Mouse (Mus musculus): ENCODE measurements at regions not wholly inside any gene's neighbourhood (a gene's known extent, or its start where the extent isn't known, plus 50 kb on each side); places are given as distances from the start of the nearest gene placed in this dataset.
"Not testable (repeated sequence)": the region's sequence is repeated elsewhere in the genome, so short reads cannot be mapped to it uniquely, and the experiment has no call there.

DNA sequence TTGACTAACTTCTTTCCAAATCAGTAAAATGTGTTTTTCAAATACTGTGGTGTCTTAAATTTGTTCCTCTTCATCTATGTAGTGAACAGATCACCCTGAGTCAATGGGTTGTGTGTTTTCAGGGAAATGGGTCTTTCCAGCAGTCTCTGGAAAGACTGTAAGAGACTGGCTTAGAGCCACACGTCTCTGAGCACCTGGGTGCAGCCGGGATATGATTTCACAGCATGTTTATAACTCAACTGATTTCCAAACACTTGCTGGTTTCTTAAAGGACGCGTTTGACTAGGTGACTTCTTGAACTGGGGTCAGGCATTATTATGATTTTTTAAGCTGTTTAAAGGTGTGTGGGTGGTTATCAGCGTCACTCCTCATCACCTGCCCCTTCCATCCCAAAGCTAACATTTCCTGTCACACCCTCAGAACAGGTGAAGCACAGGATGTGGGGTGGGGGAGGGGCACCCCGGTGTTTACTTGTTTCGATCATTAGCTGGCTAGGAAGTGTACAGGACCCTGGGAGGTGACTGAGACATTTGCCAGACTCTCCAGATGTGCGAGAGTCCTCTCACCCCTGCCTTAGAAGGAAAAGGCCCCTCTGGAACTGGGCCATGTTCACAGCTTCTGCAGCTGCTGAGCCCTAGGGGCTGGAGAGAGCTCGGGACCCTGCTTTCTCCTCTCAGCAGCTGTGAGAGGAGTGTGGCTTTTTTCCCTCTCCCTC lies 229.8 kb downstream of the Cd109 start:
- Histone ChIP-seq H3K36me3 (no peaks in the 10 kb centered on the region), H3K4me1 (peaks cover 7% of the 10 kb centered on the region), H3K9ac (no peak overlapping the region), H3K9me3 (no peaks in the 10 kb centered on the region), H3K27ac (no peak overlapping the region), H3K27me3 (no peaks in the 10 kb centered on the region), H3K4me3 (no peak overlapping the region), H3K4me2 (no peak overlapping the region)
- 50% methylated on average over 9 of the region's 9 CpGs for WGBS
- ATAC-seq (ENCODE audit: insufficient number of reproducible peaks, insufficient read depth, low FRiP score, low TSS enrichment, low read depth), result no peak

DNA sequence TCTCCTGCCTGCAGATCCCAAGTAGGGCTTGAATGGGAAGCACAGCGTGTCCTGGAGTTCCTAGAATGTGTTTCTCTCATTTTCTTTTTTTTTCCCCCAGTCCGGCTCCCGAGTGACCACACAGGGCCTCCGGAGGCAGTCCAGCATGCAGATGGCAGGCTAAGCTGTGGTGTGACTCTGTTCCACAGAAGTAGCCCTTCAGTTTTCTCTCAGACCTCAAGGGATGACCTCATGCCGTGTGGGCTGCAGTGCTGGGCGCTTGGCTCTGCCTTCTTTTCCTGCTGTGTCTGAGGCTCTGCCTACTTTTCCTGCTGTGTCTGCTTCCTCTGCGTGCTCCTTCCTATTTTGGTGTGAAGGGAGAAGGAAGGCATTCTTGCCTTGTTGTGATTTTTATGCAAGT lies 230.8 kb downstream of the Cd109 start:
- Histone ChIP-seq H3K27ac (no peak overlapping the region), H3K9ac (no peak overlapping the region), H3K4me2 (no peak overlapping the region), H3K4me3 (no peak overlapping the region), H3K27me3 (no peaks in the 10 kb centered on the region), H3K9me3 (no peaks in the 10 kb centered on the region), H3K36me3 (no peaks in the 10 kb centered on the region), H3K4me1 (peaks cover 7% of the 10 kb centered on the region)
- WGBS, result 39% methylated on average over 7 of the region's 7 CpGs
- no peak for ATAC-seq (ENCODE audit: insufficient number of reproducible peaks, insufficient read depth, low FRiP score, low TSS enrichment, low read depth)

DNA sequence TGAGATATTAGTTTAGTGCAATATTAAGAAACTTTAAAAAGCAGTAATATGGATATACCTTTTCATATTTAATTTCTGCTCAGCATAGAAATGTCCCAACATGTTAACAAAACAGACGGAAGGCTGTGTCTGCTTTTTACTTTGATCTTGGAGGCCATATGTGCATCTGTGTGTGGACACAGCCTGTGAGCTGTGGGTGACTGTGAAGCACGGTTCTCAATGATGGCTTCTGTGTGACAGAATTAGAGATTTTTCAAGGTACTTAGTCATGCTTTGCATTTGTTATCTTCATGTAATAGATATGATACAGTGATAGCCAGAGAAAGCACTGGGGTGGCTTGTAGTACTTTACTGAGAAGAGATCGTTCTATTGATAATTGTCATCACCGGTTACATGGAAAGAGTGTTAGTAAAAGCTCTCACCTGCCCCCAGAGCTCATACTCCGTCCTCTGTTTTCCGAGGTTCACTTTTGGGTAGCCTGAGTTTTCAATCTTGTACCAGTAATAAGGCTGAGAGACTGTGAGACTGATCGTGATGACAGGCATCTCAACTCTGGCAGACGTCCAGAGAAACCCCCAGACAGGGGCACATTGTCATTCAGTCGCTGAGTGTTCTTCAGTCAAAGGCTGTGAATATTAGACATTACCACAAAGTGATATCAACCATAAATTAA lies 232.7 kb downstream of the Cd109 start:
- no peaks in the 10 kb centered on the region for H3K36me3 ChIP-seq
- H3K9ac ChIP-seq, result no peak overlapping the region
- 46% methylated on average over 9 of the region's 9 CpGs for WGBS
- H3K4me3 ChIP-seq, result no peak overlapping the region
- ATAC-seq (ENCODE audit: insufficient number of reproducible peaks, insufficient read depth, low FRiP score, low TSS enrichment, low read depth), result no peak
- peaks cover 7% of the 10 kb centered on the region for H3K4me1 ChIP-seq
- H3K27ac ChIP-seq, result no peak overlapping the region
- H3K9me3 ChIP-seq, result no peaks in the 10 kb centered on the region
- no peaks in the 10 kb centered on the region for H3K27me3 ChIP-seq
- H3K4me2 ChIP-seq, result no peak overlapping the region

DNA sequence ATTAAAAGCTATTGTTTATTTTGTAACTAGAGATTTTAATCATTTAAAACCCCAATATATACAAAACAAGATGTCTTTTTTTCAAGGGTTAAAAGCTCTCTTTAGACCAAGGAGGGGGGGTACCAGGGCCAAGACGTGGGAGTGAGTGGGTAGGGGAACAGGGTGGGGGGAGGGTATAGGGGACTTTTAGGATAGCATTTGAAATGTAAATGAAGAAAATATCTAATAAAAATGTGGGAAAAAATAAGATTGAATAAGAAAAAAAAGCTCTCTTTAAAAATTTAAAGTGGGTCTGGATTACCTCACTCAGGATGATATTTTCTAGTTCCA lies 233.2 kb downstream of the Cd109 start:
- WGBS, result 24% methylated on average over 1 of the region's 1 CpGs
- ATAC-seq (ENCODE audit: insufficient number of reproducible peaks, insufficient read depth, low FRiP score, low TSS enrichment, low read depth); H3K4me1 ChIP-seq; H3K9ac ChIP-seq; H3K9me3 ChIP-seq; H3K27ac ChIP-seq; H3K27me3 ChIP-seq; H3K4me3 ChIP-seq; H3K4me2 ChIP-seq; H3K36me3 ChIP-seq: not testable (repeated sequence)

DNA sequence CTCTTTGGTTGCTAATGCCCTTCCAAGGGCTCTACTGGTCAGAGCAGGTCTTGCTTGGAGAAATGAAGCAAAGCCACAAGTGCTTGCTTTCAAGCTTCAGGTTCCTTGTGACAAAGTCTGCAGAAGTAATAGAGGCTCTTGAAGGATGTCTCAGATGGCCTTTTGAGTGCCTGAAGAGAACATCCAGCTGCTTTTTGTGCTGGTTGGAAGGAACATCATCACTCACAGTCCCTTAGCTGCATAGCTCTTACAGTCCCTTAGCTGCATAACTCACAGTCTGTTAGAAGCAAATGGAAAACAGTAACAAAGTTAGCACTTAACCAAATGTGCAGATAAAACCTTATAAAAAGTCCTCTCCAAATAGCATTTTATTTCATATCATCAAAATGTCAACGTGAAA lies 241.6 kb downstream of the Cd109 start:
- ATAC-seq (ENCODE audit: insufficient number of reproducible peaks, insufficient read depth, low FRiP score, low TSS enrichment, low read depth), result no peak
- no peak overlapping the region for H3K4me3 ChIP-seq
- H3K9me3 ChIP-seq, result 0 out of 2 replicates have a peak, but pooled peaks cover 4% of the 10 kb centered on the region
- H3K4me1 ChIP-seq, result no peaks in the 10 kb centered on the region
- no peak overlapping the region for H3K9ac ChIP-seq
- no peaks in the 10 kb centered on the region for H3K27me3 ChIP-seq
- WGBS, result 92% methylated on average over 1 of the region's 1 CpGs
- no peak overlapping the region for H3K4me2 ChIP-seq
- no peaks in the 10 kb centered on the region for H3K36me3 ChIP-seq
- H3K27ac ChIP-seq, result no peak overlapping the region

DNA sequence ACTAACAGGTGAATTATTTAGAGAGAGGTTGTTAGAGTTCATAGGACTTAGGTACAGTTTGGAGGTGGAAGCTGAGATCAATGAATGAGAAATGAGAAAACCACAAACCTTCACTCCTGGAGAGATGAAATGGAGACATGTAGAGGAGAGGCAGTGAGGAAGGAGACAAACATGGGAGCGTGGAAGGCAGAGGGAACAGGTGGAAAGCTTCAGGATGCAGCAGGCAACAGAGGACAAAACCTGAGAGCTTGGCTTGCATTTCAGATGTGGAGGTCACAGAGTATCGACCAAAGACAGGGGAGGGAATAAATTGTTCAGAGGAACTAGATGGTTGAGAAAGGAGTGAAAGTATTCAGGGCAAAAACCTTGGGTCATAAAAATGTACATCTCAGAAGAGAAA lies 244.6 kb downstream of the Cd109 start:
- H3K9me3 ChIP-seq, result no peaks in the 10 kb centered on the region
- 80% methylated on average over 2 of the region's 2 CpGs for WGBS
- H3K4me3 ChIP-seq, result no peak overlapping the region
- no peak for ATAC-seq (ENCODE audit: insufficient number of reproducible peaks, insufficient read depth, low FRiP score, low TSS enrichment, low read depth)
- H3K27me3 ChIP-seq, result no peaks in the 10 kb centered on the region
- no peak overlapping the region for H3K27ac ChIP-seq
- no peaks in the 10 kb centered on the region for H3K4me1 ChIP-seq
- no peak overlapping the region for H3K4me2 ChIP-seq
- H3K36me3 ChIP-seq, result no peaks in the 10 kb centered on the region
- H3K9ac ChIP-seq, result no peak overlapping the region

DNA sequence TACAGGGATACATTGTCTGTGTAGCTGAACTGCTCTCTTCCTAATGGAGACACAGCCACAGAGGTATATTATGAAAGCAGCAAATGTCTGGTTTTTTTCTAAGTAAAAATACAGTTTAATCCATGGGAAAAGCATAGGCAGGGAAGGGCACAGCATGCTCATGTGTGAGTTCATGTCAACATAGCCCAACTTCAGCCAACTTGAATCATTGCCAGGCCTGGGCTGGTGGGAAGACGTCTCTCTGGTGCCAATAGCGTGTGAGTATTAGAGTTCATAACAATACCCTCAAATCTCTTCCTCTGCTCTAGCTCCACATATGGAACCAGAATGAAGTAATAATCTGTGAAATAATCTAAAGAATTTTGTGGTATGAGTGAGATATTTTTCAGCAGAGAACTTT lies 257.2 kb downstream of the Cd109 start:
- Histone ChIP-seq H3K36me3 (no peaks in the 10 kb centered on the region), H3K27me3 (no peaks in the 10 kb centered on the region), H3K4me1 (no peaks in the 10 kb centered on the region), H3K4me3 (no peak overlapping the region), H3K9me3 (no peaks in the 10 kb centered on the region), H3K27ac (no peak overlapping the region), H3K4me2 (no peak overlapping the region), H3K9ac (no peak overlapping the region)
- no peak for ATAC-seq (ENCODE audit: insufficient number of reproducible peaks, insufficient read depth, low FRiP score, low TSS enrichment, low read depth)
- 39% methylated on average over 2 of the region's 2 CpGs for whole genome bisulfite sequencing

DNA sequence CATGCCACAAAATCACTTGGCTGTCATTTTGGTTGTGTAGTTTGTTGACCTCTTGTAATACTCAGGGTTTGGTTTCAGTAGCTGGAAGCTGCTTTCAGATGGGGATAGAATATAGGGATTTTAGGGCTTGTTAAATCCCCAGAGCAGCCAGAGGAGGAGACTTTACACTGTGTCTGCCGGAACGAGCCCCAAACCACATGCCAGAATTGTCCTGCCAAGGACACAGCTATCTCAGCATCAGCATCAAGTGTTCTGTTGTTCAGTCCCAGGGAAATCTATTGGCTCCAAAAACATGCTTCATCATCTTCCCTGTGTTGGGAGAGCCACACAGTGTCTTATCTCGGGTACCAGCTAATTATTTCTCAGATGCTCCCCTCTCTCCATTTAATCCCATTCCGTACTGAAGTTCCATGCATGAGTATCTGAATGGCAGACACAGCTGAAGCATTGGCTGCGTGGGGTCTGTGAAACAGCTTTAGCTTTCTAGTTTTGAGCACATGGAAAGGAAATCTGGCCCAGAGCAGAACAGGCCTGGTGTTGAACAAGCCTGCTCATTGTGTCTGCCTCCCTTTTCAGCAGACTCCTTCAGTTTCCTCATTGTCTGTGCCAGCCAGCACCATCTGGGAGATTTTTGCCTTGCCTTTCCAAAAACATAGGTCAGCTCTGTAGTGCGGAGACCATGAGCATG lies 264.8 kb downstream of the Cd109 start:
- H3K4me2 ChIP-seq, result no peak overlapping the region
- H3K36me3 ChIP-seq, result no peaks in the 10 kb centered on the region
- no peak overlapping the region for H3K4me3 ChIP-seq
- no peak overlapping the region for H3K9ac ChIP-seq
- H3K27ac ChIP-seq, result 0 out of 2 replicates have a peak overlapping the region, but pooled peaks have one; percentile 39
- 17% methylated on average over 6 of the region's 6 CpGs for WGBS
- no peaks in the 10 kb centered on the region for H3K27me3 ChIP-seq
- H3K9me3 ChIP-seq, result no peaks in the 10 kb centered on the region
- peak; percentile 37; the same call in 1 of the 2 replicates for ATAC-seq (ENCODE audit: insufficient number of reproducible peaks, insufficient read depth, low FRiP score, low TSS enrichment, low read depth)
- H3K4me1 ChIP-seq, result peaks cover 9% of the 10 kb centered on the region

DNA sequence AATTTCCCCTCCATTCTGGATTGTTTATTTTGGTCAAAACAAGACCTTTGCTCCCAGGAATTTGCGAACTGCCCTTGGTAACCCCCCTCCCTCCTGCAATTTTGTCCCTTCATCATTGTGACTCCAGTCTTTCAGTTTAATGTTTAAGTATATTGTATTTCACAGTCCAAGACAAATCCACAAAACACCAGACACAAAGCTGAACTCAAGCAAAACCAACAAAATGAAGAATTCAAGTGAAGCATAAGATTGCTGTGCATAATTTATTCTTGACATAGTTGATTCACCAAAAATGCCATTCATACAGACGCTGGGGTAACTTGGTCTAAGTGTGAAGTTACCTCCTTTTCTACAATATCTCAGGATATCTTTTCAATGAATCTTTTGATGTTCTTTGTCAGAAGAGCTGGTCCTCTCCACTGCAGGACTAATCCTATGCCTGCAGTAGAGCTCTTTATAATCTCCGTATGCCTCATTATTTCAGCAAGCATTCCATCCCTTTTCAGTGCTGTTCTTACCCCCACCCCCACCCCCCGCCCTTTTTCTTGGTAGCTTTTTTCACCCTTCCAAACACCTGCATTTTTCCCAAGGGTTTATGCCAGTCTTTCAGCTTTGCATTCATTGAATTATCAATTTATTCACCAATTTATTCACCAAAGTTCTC lies 265.4 kb downstream of the Cd109 start:
- H3K27ac ChIP-seq, result 0 out of 2 replicates have a peak overlapping the region, but pooled peaks have one; percentile 0
- H3K9ac ChIP-seq, result no peak overlapping the region
- no peaks in the 10 kb centered on the region for H3K9me3 ChIP-seq
- H3K4me2 ChIP-seq, result no peak overlapping the region
- 35% methylated on average over 4 of the region's 4 CpGs for WGBS
- no peaks in the 10 kb centered on the region for H3K36me3 ChIP-seq
- no peak for ATAC-seq (ENCODE audit: insufficient number of reproducible peaks, insufficient read depth, low FRiP score, low TSS enrichment, low read depth)
- no peaks in the 10 kb centered on the region for H3K27me3 ChIP-seq
- H3K4me1 ChIP-seq, result peaks cover 9% of the 10 kb centered on the region
- H3K4me3 ChIP-seq, result no peak overlapping the region

DNA sequence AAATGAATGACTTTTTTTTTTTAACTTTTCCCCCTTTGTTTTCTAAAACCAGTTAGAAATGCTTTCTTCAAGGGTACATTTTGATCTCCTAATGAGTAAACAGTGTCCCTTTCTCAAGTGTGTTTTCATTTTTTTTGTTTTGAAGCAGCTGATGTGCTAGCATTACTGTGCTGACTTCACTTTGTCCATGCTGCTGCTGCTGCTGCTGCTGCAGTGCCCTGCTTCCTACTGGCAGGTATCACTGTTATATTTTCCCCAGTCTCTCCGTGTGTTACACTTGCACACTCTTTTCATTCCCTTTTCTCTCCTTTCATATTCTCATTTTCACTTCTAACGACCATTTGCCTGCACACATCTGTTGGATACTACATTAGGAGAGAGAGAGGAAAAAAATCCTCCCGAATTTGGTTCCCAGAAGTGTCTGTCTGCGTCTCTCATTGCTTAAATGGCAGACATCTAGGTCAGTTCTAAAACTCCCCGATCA lies 266.0 kb downstream of the Cd109 start:
- no peaks in the 10 kb centered on the region for H3K36me3 ChIP-seq
- H3K27ac ChIP-seq, result no peak overlapping the region
- no peaks in the 10 kb centered on the region for H3K9me3 ChIP-seq
- H3K27me3 ChIP-seq, result no peaks in the 10 kb centered on the region
- H3K4me1 ChIP-seq, result peaks cover 9% of the 10 kb centered on the region
- no peak overlapping the region for H3K9ac ChIP-seq
- 59% methylated on average over 5 of the region's 5 CpGs for WGBS
- no peak for ATAC-seq (ENCODE audit: insufficient number of reproducible peaks, insufficient read depth, low FRiP score, low TSS enrichment, low read depth)
- no peak overlapping the region for H3K4me3 ChIP-seq
- no peak overlapping the region for H3K4me2 ChIP-seq

DNA sequence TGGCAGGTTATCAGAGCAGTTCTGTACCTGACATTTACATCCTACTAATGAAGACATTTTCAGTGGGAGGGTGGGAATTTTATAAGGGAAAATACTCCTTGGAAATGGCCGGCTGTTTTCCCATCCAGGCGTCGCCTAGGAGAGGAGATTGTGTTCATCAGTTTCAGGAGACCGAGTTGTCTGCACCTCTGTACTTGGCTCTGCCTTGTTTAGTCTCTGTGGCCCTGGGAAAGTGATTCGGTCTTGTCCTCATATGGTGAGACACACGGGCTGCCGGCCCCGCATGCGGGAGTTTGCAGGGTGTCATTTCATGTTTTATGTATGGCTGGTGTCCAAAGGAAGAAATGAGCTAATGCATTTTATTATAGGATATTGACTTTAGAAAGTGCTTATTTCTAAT lies 287.9 kb downstream of the Cd109 start:
- H3K27ac ChIP-seq, result no peak overlapping the region
- H3K4me2 ChIP-seq, result no peak overlapping the region
- no peak for ATAC-seq (ENCODE audit: insufficient number of reproducible peaks, insufficient read depth, low FRiP score, low TSS enrichment, low read depth)
- no peaks in the 10 kb centered on the region for H3K9me3 ChIP-seq
- no peaks in the 10 kb centered on the region for H3K27me3 ChIP-seq
- no peak overlapping the region for H3K9ac ChIP-seq
- no peak overlapping the region for H3K4me3 ChIP-seq
- 0 out of 2 replicates have a peak, but pooled peaks cover 4% of the 10 kb centered on the region for H3K4me1 ChIP-seq
- 68% methylated on average over 9 of the region's 9 CpGs for WGBS
- H3K36me3 ChIP-seq, result no peaks in the 10 kb centered on the region

Measured in embryonic facial prominence, embryonic 13.5 days (tissue).